Mouse (Mus musculus) 3134 (cell line): ENCODE measurements around the gene Dio1.

ENCODE experiments used
- DNase-seq: peaks from one replicate; pipeline ENCODE4 v3.0.0-alpha.2; 2011; ENCODE audit warnings: low spot score; ENCODE audit not compliant: insufficient read length; ENCODE audit errors: extremely low read depth

The Dio1 gene

DNA sequence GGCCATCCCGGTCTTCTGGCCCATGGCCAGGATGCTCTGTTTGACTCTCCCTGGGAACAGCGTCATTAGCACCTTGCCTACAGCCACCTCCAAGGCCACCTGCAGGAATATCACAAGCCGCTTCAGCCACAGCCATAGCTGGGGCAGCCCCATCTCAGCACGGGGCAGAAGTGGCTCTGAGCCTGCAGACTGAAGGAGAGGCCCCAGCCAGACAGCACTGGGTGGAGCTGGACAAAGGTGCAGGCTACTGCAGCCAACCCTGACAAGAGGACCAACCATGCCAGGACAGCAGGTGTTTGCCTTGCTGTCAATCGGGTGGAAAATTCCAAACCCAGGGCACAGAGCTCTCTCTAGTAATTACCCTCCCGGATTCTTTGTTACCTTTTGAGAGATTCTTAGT, at the start of gene Dio1:
Gene Dio1, minus strand, starts transcription at position 204 of the 400 bp plus-strand sequence.
- no peak for DNase-seq

DNA sequence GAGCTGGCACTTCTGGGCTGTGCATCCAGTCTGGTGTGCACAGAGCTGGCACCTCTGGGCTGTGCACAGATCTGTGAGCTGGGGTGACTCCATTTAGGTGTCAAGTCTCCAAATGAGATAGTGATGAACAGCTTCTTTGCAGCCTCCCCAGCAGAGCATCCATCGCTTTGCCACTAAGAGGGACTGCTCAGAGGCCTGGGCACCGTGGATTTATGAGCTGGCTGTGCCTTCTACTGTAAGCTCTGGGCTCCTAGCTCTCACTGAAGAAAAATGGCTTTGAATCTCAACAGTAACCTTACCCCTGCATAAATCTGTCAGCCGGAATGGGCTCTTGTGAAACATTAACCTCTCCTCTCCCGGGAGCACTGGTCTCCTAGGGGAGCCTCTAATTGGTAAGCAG, 47.6 kb upstream of the Dio1 start:
- DNase-seq = no peak

DNA sequence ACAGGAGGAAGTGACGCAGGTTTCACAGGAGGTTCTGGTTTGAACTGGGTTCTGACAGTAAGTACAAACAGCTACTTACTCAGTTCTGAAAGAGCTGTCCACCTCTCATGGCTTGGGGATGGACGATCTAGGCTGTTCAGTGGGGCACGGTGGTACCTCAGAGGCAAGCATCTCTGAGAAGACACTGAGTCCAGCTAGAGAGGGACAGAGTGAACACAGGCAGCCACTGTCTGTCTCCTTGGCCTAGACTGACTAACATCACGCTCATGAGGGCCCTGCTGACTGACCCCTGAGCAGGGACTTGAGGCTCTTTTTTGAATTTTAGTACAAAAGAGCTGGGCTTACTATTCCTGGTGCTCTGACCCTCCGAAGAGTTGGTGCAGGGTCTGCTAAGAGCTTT, 47.2 kb upstream of the Dio1 start:
- DNase-seq = no peak

GRCm38 (mm10) chr4:107353612-107354011, 46.6 kb upstream of the Dio1 start:
- DNase-seq = no peak

- no peak for DNase-seq
These were observed 44.4 kb upstream of the Dio1 start for GRCm38 (mm10) chr4:107351368-107351767.

DNA sequence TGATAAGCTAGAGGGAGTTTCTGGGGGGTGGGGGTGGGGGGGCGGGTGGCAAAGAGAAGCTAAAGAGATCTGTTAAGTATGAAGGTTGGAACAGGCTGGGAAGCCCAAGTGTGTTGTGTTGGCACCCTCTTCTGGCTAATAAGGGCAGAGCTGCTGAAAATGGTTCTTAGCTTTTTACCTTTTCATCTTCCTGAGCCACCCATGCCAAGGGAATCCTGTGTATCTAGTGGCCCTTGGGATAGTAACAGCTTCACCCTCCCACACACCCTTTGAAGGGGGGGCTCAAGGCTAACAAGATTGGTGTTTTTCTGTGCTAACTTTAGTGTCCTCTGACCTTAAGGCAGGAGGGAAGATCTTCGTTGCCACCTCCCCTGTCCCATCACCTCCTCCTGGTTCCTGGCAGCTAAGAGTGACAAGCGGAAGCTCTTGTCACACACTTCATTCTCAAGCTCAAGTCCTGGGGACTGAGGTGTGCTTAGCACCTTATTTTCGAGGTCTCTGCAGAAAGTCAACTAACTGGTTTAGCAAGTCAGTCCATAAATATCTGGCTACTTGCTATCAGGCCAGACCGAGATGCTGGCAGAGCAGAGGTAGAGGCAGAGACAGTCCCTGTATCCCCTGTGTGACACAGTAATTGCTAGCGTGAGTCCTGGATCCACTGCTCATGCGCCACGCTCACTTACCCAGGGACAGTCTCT, 42.5 kb upstream of the Dio1 start:
- DNase-seq = no peak

DNA sequence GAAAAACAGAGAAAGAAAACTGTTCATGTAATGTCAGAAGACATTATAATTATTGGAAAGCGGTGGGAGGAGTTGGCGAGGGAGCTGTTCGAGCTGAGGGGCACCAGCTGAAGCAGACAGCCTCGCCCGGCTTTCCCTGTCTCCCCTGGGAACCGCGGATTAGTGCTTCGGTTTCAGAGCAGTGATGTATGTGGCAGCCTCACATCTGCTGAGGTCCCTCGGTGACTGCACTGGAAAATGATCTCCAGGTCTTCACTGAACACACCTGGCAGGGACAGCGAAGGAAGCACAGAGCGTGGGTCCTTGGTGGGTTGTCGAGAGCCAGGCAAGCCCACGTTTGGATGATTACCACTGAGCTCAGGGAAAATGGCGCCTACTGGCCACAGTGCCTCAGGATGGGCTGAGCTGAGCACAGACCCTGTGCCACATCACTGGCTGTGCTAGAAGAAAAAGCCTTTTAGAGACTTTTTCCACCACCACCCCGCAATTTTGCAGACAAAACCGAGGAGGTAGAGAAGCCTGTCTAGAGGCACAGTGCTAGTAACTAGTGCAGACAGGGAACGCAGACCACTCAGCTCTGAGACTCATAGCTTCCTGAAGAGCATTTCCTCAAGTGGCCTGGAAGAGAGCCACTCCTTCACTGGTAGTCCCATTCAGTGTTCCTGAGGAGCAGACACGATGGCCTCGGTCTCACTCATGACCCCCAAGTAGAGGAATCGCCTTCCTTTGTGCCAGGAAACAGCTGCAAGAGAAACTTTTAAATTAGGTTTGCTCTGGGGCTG, 41.8 kb upstream of the Dio1 start:
- no peak for DNase-seq

- DNase-seq = no peak
These were observed 40.3 kb upstream of the Dio1 start for GRCm38 (mm10) chr4:107347221-107347620.

DNA sequence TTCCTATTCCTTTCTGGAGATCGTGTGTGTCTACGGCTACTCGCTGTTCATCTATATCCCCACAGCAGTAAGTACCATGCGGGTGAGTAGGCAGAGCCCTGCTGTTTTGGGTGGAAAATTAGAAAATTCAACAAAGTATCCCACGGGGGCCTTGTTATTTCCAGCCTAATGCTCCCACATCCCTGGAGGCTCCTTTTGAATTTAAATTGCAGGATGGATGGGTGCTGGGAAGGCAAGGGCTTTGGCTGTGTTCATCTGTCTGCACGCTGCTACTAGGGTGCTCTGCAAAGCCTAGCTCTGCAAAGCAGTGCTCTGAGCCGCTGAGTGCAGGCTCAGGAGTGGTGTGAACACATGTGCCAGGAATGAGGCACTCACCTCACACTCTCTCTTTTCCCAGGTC, 37.6 kb upstream of the Dio1 start:
- DNase-seq = no peak

- DNase-seq = no peak
These were observed 34.4 kb upstream of the Dio1 start for GRCm38 (mm10) chr4:107341354-107341753.

DNA sequence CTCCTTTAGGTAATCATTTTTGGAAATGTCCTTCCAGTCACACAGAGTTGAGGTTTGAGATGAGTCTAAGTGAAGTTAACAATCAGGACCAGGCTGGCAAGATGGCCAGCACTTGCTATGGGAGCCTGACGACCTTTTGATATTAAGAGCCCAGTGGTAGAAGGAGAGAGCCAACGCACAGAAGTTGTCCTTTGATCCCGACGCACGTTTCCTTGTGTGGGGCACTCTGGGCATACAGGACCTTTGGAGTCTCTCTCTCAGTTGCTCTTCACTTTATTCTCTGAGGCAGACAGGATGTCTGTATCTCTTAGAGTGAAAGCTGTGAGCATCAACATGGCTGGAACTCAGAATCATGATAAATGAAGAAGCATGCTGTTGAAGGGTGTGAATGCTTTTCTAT, 30.5 kb upstream of the Dio1 start:
- no peak for DNase-seq

- DNase-seq = no peak
These were observed 29.4 kb upstream of the Dio1 start for GRCm38 (mm10) chr4:107336356-107336755.

GRCm38 (mm10) chr4:107333514-107333913, 26.5 kb upstream of the Dio1 start:
- no peak for DNase-seq

DNA sequence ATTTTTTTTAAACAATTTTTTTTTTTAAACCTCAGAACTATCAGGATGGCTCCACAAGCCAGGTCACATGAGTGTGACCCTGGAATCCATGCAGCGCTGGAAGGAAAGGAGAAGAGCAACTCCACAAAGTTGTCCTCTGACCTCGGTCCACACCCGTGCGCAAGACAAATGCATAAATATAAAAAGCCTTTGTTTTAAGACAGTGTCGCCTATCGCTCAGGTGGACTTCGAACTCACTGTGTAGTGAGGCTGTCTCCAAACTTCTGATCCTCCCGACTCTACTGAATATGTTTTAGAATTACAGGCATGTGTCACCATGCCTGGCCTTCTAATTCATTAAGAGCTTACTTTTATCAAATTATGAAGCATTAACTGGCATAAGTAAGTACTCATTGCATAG, 21.6 kb upstream of the Dio1 start:
- no peak for DNase-seq

- DNase-seq = no peak
These were observed 16.1 kb upstream of the Dio1 start for GRCm38 (mm10) chr4:107323113-107323512.

- no peak for DNase-seq
These were observed 14.1 kb upstream of the Dio1 start for GRCm38 (mm10) chr4:107321041-107321440.

DNA sequence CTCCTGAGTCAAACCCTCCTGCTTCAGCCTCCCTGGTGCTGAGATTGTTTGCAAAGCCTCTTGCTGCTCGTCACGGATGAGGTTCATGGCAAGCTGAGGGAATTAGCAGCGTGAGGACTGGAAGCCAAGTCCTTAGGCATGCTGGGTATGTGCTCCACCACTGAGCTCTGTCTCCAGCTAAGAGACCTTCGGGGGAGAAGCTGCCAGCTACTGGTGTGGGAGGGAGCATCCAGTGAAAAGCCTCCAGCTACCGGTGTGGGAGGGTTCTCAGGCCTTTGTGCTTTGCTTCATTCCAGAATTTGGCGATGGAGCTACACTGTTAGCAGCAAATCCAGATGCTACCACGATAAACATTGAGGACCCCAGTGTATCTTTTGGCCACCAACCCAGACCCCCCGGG, 11.7 kb upstream of the Dio1 start:
- DNase-seq = no peak

GRCm38 (mm10) chr4:107314479-107314805, 7.5 kb upstream of the Dio1 start:
- no peak for DNase-seq

DNA sequence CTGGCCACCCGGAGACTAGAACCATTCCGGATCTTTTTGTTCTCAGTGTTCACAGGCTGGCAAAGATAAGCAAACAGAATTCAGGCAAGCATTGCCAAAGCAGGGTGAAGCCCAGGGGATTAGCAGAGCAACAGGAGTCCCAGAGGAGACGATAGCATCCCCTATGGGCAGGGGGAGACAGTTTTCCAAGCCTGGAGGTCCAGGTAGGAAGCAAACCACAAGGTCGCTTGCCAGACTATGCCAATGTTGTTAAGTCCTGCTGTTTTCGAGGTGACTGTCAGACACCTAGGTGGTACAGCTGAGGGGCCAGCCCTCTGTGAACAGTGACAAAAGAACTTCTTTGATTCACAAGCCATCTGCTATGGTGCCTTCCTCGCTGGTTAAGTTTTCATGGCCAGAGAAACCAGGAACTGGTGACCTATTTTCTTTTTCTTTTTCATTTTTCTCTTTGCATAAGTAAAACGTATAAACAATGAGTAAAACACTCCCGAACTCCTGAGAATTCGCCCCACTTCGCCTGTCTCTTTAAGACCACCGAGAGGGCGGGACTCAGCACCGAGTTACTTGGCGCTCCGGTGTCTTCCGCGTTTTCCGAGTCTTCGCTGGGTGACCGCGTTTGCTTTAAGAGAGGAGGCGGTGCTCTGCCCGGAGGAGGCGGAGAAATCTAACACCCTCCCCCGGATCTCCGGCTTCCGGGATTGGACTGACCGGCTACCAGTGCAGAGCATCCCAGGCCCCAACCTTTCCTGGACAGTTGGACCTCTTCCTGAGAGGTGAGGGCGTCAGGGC, 6.9 kb upstream of the Dio1 start, which contains the start of gene Yipf1:
Gene Yipf1, plus strand, starts transcription at position 674 of the 789 bp plus-strand sequence.
- peak; percentile 81 for DNase-seq

DNA sequence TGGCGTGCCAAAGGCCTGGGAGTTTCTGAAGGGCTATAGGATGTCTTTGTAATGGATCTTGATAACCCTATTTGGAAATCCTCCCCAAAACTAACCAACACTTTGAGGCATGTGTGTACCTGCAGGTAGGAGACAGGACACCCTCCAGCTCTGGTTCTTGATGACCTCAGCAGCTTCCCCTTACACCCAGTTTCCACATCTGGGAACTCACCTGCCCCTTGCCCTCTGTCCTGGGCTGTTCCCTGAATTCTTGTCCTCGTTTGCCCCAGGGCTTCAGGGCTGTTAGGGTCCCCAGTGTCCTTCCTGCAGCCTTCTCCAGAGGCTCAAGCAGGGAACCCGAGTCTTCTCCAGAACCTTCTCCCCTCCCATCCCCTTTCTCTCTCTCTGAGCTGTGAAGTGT, 3.4 kb downstream of the Dio1 start:
- no peak for DNase-seq

DNA sequence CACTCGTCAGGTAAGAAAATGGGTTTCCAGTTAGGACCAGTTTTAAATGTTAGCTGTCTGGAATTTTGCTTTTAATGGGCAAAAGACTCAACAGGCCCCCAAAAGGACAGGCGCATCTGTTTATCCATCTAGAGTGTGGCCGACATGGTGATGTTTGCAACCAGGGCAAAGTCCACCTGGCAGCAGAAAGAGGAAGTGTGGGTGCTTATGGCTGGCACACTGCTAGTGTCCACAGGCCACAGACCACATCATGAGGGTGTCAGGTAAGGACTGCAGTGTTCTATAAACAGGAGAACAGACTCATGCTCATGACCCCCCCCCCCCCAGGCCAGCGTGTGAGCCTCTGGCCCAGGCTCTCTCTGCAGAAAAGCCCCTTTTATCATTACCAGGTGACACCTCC, 4.1 kb downstream of the Dio1 start:
- no peak for DNase-seq

GRCm38 (mm10) chr4:107302221-107302620, 4.7 kb downstream of the Dio1 start:
- no peak for DNase-seq
